Mouse (Mus musculus): ENCODE results near the gene Kmo.

Gene Kmo

DNA sequence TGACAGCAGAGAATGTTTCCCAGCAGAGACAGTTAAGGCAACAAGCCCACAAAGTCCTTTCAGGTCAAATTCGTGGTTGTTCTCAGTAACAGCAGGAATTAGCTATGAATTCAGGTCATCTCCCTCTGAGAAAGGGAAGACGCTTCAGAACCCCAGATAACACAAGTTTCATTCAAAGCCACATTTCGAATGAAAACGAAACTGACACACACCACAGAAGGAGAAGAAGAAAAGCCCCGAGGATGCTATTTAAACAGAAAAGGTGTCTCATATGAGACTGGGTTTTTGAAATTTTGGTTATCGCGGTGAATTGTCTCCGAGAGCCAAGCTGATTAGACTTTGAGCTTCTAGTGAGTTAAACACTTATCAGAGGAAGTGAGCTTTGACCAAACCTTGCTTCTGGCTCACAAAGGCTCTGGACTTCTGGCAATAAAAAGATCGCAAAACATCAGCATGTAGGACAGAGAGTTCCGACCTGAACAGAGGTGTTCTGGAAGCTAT, 11.6 kb downstream of the Kmo start:
- no peak for DNase-seq (ENCODE audit: low spot score in 2 of 2)

DNA sequence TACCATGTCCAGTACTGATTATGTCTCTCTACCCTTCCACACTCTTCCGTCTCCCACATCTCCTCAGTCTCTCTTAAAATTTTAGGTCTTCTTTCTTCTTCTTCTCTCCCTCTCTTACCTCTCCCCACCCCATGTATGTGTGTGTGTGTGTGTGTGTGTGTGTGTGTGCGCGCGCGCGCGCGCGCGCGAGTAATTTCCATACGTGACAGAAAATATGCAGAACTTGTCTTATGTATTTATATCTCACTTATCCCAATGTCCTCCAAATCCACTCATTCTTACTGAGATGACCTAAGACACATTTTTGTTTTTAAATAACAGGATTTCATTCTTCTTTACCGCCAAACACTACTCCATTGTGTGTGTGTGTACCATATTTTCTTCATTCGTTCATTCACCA, 12.3 kb downstream of the Kmo start:
- DNase-seq (ENCODE audit: low spot score in 2 of 2) = no peak

DNA sequence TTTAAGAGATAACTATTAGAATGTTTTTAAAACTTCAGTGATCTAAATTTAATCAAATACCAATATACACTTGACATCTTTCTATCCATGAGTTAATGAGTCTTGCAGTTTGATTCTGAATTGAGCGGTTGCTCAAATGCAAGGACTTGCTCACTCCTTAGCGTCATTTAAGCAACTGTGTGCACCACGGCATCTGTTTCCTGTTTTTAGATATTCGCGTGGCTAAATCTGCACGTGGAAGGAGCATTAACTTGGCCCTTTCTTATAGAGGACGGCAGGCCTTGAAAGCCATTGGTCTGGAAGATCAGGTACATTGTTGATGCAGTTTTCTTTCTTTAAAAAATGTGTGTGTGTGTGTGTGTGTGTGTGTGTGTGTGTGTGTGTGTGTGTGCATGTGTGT, 17.5 kb downstream of the Kmo start:
- no peak for DNase-seq (ENCODE audit: low spot score in 2 of 2)

DNA sequence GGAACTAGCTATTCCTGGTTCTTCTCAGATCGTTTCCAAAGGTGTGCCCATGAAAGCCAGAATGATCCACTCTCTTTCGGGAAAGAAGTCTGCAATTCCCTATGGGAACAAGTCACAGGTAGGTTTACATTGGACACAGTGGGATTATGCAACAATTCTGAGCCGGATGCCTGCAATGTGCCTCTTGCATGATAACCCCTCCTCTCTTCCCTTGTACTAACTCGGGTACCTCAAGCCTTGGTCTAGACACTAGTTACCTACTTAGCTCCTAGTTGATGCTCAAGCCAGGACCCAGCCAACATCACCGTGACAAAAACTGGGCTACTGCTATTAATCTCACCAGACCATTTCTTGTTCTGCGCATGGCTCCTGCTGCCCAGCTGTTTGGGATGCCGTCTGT, 18.9 kb downstream of the Kmo start:
- no peak for DNase-seq (ENCODE audit: low spot score in 2 of 2)

DNA sequence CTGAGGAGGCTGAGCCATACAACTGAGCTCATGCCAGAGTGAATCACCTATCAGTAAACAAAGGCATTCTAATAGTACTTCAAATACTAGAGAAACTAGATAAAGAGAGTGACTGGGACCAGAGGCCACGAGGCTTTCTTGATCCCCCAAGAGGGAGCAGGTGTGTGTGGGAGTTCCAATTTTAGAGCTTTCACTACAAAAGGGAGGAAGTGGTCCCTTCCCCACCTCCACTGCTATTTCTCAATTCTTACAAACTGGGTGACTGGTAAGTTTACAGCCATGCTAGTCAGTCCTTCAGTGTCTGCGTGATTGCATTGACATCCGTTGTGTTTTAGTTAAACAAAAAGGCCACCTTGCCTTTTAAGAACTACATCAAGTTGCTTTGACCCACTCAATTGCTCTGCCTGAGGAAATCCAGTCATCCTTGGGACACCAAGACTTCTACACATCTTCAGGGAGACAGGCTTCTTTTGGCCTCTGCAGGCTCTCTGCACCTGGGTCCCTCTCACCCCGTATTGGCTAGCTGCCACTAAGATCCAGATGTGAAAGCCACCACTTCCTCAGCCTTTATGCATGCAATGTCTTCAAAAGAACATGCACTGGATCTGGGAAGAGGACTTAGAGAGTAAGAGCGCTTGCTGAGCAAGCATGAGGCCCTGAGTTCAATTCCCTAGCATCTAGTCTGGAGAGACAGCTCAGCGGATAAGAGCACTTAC, 20.4 kb downstream of the Kmo start:
- no peak for DNase-seq (ENCODE audit: low spot score in 2 of 2)

DNA sequence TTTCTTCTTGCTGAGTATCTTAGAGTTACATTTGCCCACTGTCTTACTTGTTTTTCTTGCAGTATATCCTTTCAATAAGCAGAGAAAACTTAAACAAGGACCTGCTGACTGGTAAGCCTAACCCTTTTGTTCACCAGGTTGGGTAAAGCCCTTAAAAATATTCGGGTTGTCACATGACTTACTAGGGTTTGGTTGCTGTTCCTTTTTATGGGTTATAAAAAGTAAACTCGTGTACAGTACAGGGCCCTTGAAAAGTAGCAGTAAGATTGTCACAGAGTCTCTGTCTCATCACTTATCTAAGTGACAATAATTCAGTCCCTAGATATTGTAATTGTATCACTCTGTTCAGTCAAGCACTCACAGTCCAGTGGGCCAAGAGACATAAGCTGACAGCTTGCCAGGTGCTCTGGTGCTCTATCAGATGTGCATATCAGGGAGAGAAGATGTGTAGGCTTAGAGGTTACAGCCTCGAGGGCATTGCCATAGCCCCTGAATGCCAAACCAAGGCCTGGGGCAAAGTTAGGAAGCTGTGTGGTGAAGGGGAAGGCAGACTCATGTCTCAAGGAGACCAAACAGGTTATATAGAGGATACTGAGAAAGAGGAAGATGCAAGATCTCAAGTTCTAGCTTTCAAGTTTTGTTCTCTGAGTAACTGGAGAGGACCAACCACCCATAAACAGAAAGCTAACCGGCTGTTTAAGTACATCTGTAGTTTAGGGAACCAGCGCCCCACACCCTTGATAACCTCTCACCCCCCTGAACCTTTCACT, 23.5 kb downstream of the Kmo start:
- no peak for DNase-seq (ENCODE audit: low spot score in 2 of 2)

DNA sequence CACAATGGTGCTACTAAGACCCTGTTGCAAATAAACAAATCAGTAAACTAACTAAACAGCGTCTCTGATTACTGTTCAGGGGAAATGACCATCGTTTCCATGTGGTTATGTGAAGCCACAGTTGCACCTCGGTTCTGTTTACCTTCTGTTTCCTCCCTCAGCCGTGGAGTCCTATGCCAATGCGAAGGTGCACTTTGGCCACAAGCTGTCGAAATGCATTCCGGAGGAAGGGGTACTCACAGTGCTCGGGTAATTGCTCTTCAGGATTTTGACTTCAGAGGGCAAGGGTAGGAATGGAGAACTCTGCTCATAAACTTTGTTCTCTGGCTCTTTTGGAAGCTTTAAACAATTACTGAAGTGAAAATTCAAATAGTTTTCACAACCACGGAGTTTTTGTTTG, 26.8 kb downstream of the Kmo start:
- DNase-seq (ENCODE audit: low spot score in 2 of 2) = no peak

DNA sequence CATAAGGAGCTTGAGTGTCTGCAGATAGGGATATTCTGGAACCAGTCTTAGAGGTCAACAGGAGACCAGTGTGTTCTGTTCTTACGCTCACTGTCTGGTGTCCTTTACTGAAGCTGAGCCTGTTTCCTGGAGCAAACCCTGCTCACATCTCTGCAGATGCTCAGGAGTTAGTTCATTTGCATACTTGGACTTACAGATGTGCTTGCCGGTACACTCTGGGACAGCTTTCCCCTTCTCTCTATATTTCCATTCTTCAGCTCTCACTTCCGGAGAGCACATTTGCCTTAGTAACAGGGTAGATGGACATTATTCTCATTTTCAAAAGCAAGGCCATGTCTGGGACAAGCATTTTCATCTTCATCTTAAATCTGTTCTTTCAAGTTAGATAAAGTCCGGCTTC, 28.4 kb downstream of the Kmo start:
- DNase-seq (ENCODE audit: low spot score in 2 of 2) = no peak

DNA sequence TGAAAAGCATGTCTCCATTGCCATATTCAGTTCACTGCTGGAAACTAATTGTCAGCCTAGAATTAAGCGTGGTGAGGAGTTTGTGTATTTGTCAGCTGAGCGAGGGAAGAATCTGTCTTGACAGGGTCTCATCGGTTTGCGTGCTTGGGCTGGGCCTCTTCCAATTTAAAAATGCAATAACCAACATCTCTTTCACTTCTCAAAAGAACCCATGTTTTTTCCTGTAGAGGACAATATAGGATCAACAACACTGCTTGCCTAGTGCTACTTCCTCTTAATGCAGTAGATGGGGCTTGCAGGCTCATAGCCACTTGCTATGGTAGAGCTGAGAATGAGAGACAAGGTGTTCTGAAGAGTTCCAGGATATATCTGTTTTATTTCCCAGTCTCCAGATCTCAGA, 39.7 kb downstream of the Kmo start:
- DNase-seq (ENCODE audit: low spot score in 2 of 2) = no peak

DNA sequence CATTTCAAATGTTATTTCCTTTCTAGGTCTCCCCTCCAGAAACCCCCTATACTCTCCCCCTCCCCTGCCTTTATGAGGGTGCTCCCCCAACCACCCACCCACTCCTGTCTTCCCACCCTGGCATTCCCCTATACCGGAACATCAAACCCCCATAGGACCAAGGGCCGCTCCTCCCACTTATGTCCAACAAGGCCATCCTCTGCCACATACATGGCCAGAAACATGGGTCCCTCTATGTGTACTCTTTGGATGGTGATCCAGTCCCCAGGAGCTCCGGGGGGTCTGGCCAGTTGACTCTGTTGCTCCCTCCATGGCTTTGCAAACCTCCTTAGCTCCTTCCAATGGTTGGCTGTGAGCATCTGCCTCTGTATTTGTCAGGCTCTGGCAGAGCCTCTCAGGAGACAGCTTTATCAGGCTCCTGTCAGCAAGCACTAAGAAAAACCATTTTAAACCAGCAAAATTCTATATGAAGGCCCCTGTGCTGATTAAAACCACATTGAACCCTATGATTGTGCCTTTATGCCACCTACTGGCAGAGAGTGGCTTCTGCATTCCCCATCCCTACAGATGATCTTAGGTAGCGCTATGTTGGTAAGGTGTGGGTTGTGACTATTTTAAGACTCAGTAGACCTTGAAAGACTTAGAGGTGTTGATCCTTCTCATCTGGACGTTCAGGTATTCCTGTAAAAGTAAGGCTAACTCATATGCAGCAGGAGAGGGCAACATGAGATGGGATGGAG, 48.7 kb downstream of the Kmo start:
- no peak for DNase-seq (ENCODE audit: low spot score in 2 of 2)

DNA sequence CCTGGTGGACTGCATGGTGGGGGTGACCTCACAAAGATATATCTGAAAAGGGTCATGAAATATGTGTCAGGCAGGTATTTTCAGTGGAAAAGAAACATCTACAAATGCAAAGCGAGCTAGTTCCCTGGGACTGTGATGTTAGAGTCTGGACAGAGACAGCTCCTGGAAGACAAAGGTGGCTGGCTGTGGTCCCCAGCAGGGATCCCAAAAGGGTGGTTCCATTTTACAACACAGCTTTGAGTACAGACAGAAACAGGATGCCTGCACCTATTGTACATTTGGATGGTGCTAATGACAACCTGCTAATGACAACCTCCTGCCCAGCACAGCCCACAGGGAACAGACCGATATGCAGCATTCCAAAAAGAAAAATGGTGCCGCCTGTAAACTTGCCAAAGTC, 49.3 kb downstream of the Kmo start:
- DNase-seq (ENCODE audit: low spot score in 2 of 2) = no peak

DNA sequence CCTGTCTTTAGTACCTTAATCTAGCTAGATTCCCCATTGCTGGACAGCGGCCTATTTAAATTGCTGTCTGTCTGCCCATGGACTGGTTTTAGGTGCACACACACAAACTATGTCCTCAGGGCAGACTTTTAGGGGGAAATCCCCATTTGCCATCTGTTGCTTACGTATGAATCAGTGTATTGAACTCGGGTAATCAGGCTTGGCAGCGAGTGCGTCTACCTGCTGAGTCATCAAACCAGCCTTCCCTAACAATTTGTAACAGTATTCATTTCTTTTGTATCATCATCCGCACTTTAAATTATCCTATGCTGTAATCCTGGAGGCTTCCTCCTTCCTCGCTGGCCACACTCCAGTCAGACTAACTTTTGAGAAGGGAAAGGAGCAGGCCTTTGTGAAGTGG, 49.9 kb downstream of the Kmo start:
- DNase-seq (ENCODE audit: low spot score in 2 of 2) = no peak

DNA sequence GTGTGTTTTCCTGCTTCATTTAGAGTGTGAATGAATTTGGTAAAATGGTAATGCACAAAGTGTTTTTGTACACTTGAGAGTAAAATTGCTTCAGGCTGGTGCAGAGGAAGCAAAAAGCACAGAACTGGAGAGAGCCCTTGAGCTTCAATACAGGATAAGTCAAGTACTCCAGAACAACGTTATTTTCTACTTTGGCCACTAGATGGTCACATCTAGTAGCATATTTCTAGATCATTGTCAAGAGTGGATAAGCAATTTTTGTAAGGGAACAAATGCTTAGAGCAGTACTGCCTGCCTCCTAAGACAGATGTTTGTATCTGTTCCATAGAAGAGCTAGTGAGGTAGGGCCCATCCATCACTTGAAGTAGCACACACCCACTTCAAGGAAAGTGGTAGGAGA, 51.4 kb downstream of the Kmo start:
- DNase-seq (ENCODE audit: low spot score in 2 of 2) = no peak

DNA sequence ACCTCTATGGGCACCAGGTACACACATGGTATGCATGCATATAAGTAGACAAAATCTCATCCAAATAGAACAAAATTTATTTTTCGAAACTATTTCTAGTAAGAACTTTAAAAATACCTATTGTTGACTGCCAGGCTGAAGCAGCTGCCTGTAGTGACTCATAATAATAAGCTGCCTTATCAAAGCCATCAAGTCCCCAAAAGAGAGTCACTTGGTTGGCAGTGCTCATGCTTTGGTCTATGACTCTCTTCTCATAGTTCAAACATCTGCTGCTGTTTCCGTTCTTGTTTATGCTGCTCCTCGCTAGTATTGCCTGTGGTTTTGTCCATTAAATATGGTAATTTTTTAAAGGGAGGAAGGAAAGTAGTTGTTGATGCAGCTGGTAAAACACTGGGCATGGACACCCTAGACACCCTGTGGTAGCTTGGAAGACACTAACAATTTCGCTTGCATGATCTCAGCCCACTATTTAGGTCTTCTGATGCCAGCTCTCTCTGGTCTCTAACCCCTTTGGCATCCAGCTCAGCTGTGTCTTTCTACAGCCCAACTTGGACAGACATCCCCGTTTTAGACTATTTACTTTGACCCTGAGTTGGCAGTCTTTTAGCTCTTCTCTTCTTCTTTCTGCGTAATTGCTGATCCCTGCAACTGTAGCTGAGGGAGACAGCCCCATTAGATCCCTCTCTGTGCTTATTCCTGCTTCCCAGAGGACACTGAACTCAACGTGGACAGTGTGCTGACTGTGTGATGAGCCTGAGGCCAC, 53.6 kb downstream of the Kmo start:
- no peak for DNase-seq (ENCODE audit: low spot score in 2 of 2)

DNA sequence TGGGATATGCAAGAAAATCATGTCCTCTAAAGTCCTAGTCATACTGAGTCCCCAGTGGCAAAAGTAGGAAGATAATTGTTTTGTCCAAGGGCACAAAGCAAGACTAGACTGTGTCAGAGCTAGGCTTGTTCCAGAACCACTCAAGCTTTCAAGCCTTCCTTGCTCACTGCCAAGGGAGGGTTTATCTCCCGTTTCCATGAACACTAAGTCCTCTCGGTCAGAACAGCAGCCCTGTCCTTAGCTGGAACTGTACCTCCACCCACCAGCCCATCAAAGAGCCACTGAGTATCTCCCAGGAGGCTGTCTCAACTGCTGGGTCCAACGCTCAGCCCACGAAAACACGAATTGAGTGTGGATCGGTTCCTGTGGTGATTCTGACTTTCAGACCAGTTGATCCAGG, 54.9 kb downstream of the Kmo start:
- DNase-seq (ENCODE audit: low spot score in 2 of 2) = no peak

DNA sequence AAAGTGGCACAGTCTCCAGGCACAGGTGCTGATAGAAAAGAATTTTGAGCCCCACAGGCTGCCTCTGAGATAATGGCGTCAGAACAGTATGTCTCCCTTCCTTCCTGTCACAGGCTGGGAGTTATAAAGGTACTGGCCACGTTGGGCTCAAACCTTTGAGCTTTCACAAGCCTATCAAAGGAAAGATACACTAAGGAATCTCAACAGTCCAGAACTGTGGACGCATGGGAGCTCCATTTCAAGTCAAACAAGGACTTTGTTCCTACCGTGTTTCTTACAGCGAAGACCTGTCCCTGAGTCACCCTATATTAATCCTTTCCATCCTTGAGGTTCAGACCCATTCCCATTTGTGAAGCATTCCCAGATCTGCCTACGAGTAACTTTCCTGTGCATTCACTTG, 57.3 kb downstream of the Kmo start:
- no peak for DNase-seq (ENCODE audit: low spot score in 2 of 2)

DNA sequence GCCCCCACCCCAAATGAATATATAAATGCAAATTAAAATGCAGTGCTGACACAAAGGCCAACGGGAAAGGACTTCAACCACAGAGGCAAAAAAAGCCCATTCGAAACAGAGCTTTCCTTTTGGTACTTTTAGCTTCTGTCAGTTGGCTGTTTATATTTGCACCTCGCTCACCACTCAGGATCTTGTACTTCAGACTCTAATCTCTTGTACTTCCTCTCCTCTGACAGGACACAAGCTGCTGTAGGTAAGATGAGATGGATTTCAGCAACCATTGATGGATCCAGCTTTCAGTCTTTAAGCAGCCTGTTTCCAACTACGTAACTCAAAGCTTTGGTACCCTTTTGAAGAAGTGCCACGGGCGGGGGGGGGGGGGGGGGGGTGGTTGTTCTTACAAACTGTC, 60.8 kb downstream of the Kmo start:
- DNase-seq (ENCODE audit: low spot score in 2 of 2) = no peak

DNA sequence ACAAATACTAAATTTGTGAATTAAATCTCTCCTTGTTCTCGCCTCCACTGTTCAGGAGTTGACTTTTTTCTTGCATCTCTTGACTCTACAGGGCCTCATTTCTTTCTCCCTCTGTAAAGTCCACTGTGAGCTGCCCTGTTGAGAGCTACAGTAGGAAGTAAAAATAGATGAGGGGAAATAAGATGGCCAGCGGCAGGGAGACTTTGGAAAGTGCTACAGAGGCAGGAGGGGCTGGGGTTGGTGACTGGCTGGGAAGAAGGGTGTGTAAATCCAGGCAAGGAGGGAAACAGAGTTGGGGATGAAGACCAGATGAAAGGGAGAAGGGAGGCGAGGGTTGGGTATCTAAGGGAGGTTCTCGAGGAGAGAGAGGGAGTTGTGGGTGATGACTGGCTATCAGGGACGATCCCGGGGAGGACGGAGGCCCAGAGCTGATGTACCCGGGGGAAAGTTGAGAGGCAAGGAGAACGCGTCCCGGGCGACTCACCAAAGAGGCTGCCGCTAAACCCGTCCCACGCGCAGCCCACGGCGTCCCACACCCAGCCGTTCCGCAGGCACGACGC, 71.6 kb downstream of the Kmo start:
- no peak for DNase-seq (ENCODE audit: low spot score in 2 of 2)

DNA sequence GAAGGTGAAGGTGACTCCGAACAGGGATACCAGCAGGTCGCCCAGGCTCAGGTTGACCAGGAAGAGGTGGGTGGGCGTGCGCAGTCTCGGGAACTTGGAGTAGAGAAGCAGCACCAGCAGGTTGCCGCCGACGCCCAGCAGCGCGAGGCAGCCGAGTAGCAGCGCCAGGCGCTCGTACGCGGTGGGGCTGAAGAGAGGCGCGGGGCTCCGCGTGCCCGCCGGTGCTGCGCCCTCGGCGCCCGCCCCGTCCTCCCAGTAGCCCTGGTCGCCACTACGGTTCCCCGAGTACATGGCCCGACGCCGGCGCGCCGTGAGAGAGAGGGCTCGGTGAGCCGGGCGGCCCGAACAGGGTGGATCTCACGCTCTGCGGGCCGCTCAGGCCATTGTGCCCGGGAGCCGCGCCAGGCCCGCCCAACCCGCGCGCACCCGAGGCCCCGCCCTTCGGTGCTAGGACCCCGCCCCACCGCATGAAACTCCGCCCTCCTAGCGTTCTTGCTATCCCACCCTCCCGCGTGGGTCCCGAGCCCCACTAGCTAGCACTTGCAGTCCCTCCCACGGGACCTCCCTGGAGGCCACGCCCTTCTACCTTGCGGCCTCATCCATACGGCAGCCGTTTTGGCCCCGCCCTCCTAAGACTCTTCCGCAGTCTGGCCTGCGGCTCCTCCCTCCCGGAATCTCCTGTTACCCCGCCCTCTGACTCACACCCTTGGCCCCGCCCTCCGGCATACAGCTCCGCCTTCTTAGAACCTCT, 72.2 kb downstream of the Kmo start, which contains the start of the genes Opn3 and Chml:
Gene Opn3, minus strand, starts transcription at position 531 of the 751 bp plus-strand sequence.
Gene Chml, minus strand, starts transcription at position 656 of the 751 bp plus-strand sequence.
- DNase-seq (ENCODE audit: low spot score in 2 of 2) = peak; percentile 98 to 99

DNA sequence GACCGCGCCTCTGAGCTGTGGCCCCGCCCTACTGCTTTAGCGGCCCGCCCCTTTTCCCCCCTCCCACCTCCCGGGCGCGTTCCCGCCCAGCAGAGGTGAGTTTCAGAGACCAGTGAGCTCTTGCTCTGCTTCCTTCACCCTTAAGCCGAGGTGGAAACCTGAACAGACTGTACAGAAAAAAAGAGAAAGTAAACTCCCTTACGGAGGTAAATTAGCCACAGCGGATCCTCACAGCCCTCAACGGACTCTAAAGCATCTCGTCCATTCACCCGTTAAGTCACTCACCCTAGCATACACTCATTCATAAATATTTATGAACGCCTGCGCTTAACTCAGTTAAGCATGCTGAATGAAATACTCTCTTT, 72.8 kb downstream of the Kmo start:
- DNase-seq (ENCODE audit: low spot score in 2 of 2) = no peak

All from urinary bladder, adult 18-20 months (tissue).